Mouse (Mus musculus): ENCODE measurements around the gene Usp10. TPM values are rescaled to one million over a fixed set of nuclear protein-coding genes. Genes with fewer than 3 reads are reported as not detected.

Usp10 gene
- polyA plus RNA-seq (2014; fragmentation: Nextera tagmentation; extraction: Ambion mirVana): 99.2 and 104 TPM in 2 replicates

DNA sequence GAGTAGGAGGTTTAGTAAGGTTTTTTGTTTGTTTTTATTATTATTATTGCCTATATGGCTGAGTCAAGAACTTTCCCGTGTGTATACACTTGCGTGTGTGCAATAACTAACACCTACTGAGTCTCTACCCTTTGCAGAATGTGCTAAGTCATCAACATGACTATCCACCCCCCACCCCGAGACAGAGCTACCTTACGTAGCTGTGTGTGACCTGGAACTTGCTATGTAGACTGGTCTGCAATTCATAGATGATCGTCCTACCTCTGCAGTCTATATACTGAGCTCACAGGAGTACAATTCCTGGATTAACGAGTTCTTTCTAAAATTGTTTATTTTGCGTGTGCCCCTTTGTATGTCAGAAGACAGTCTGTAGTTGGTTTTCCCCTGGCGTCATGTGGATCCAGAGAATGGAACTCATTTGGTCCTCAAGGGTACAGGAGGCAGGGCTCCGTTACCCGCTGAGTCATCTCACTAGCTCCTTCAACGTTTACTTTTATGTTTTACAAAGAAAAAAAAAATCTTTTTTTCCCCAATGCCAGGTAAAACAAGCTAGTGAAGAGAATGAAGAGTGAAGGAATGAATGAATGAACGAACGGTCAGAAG, at the start of gene Usp10:
Gene Usp10, plus strand, starts transcription at position 417 of the 603 bp plus-strand sequence.
- WGBS (ENCODE audit: insufficient replicate concordance): 27% methylated on average over 13 of the region's 13 CpGs
- Histone ChIP-seq H3K27ac (ENCODE audit: low read depth, low read length) (peak within 1 kb of the TSS; percentile 87), H3K27me3 (ENCODE audit: control insufficient read depth, insufficient read depth, low read length) (no peaks in the 10 kb centered on the region), H3K36me3 (ENCODE audit: control insufficient read depth, insufficient read depth, low read length) (no peaks in the 10 kb centered on the region), H3K9ac (ENCODE audit: low read depth, low read length) (peak within 1 kb of the TSS; percentile 93), H3K9me3 (replicated peaks; ENCODE audit: control insufficient read depth, low read length) (no peaks in the 10 kb centered on the region), H3K4me3 (ENCODE audit: low read depth, low read length) (peak within 1 kb of the TSS; percentile 64), H3K4me2 (peak within 1 kb of the TSS; percentile 81), H3K4me1 (ENCODE audit: control insufficient read depth, insufficient read depth, low read length) (peaks cover 27% of the 10 kb centered on the region)
- no peak for ATAC-seq (replicated peaks; ENCODE audit: insufficient number of reproducible peaks, low FRiP score, low TSS enrichment)

GRCm38 (mm10) chr8:119861706-119862389, 48.3 kb upstream of the Usp10 start, which contains the start of gene Klhl36:
TSS of gene Klhl36 (plus strand) at chr8:119862266.
- Histone ChIP-seq H3K36me3 (ENCODE audit: control insufficient read depth, insufficient read depth, low read length) (no peaks in the 10 kb centered on the region; the same call in 1 of the 2 replicates), H3K4me3 (ENCODE audit: low read depth, low read length) (peak within 1 kb of the TSS; percentile 74), H3K9ac (ENCODE audit: low read depth, low read length) (peak within 1 kb of the TSS; percentile 81), H3K4me1 (ENCODE audit: control insufficient read depth, insufficient read depth, low read length) (peaks cover 6% of the 10 kb centered on the region), H3K27ac (ENCODE audit: low read depth, low read length) (no peak within 1 kb of the TSS), H3K4me2 (peak within 1 kb of the TSS; percentile 85), H3K27me3 (ENCODE audit: control insufficient read depth, insufficient read depth, low read length) (peaks cover 14% of the 10 kb centered on the region), H3K9me3 (replicated peaks; ENCODE audit: control insufficient read depth, low read length) (no peaks in the 10 kb centered on the region)
- ATAC-seq (replicated peaks; ENCODE audit: insufficient number of reproducible peaks, low FRiP score, low TSS enrichment): peak; percentile 95
- under 1% methylated on average over 35 of the region's 35 CpGs for WGBS (ENCODE audit: insufficient replicate concordance)

DNA sequence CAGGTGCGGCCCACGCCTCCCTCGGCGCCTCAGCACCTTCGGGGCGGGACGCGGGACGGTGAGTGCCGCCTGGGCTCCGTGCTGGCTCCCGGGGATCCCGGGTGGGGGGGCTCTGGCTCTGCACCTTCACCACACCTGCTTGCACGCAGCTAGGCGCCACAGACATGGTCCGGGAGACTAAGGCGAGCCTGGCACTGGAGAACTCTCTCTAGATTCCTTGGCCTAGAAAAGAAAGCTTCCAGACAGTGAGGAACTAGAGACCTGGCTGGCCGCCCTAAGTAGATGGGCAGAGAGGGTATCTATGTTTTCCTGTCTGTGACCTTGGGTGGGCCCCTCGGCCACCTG, 47.8 kb upstream of the Usp10 start:
- Histone ChIP-seq H3K27me3 (ENCODE audit: control insufficient read depth, insufficient read depth, low read length) (peaks cover 14% of the 10 kb centered on the region), H3K27ac (ENCODE audit: low read depth, low read length) (no peak overlapping the region), H3K36me3 (ENCODE audit: control insufficient read depth, insufficient read depth, low read length) (no peaks in the 10 kb centered on the region; the same call in 1 of the 2 replicates), H3K4me1 (ENCODE audit: control insufficient read depth, insufficient read depth, low read length) (peaks cover 6% of the 10 kb centered on the region), H3K4me3 (ENCODE audit: low read depth, low read length) (peak overlapping the region; percentile 74), H3K4me2 (peak overlapping the region; percentile 85), H3K9ac (ENCODE audit: low read depth, low read length) (peak overlapping the region; percentile 81), H3K9me3 (replicated peaks; ENCODE audit: control insufficient read depth, low read length) (no peaks in the 10 kb centered on the region)
- WGBS (ENCODE audit: insufficient replicate concordance): 1% methylated on average over 19 of the region's 19 CpGs
- peak; percentile 27; the same call in 1 of the 2 replicates for ATAC-seq (replicated peaks; ENCODE audit: insufficient number of reproducible peaks, low FRiP score, low TSS enrichment)

DNA sequence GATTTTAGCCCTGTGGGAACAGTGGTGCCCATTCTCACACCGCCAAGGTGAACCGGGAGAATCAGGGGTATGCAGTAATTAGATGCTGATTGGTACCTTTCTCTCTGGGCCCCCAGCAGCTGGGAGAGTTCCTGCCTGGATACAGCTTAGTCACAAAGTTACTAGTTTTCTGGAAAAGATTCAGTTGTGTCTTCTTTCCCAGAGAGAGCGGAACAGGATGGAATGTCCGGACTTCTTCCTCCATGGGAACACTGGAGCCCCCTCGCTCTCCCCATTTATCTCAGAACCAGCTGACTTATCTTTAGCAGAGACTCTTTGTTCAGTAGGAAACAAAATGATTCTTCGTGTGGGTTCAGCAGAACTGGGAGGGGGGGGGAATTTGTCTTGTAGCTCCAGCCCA, 47.4 kb upstream of the Usp10 start:
- ATAC-seq (replicated peaks; ENCODE audit: insufficient number of reproducible peaks, low FRiP score, low TSS enrichment): no peak
- peak overlapping the region; percentile 81 for H3K9ac ChIP-seq (ENCODE audit: low read depth, low read length)
- H3K9me3 ChIP-seq (replicated peaks; ENCODE audit: control insufficient read depth, low read length): no peaks in the 10 kb centered on the region
- H3K27ac ChIP-seq (ENCODE audit: low read depth, low read length): no peak overlapping the region
- H3K4me2 ChIP-seq: peak overlapping the region; percentile 85
- peaks cover 6% of the 10 kb centered on the region for H3K4me1 ChIP-seq (ENCODE audit: control insufficient read depth, insufficient read depth, low read length)
- H3K27me3 ChIP-seq (ENCODE audit: control insufficient read depth, insufficient read depth, low read length): peaks cover 14% of the 10 kb centered on the region
- no peaks in the 10 kb centered on the region; the same call in 1 of the 2 replicates for H3K36me3 ChIP-seq (ENCODE audit: control insufficient read depth, insufficient read depth, low read length)
- 4% methylated on average over 6 of the region's 6 CpGs for WGBS (ENCODE audit: insufficient replicate concordance)
- peak overlapping the region; percentile 74 for H3K4me3 ChIP-seq (ENCODE audit: low read depth, low read length)

- H3K9ac ChIP-seq (ENCODE audit: low read depth, low read length): no peak overlapping the region
- no peak overlapping the region for H3K4me3 ChIP-seq (ENCODE audit: low read depth, low read length)
- WGBS (ENCODE audit: insufficient replicate concordance): 69% methylated on average over 20 of the region's 20 CpGs
- H3K27ac ChIP-seq (ENCODE audit: low read depth, low read length): no peak overlapping the region
- H3K27me3 ChIP-seq (ENCODE audit: control insufficient read depth, insufficient read depth, low read length): peaks cover 8% of the 10 kb centered on the region
- H3K4me1 ChIP-seq (ENCODE audit: control insufficient read depth, insufficient read depth, low read length): no peaks in the 10 kb centered on the region
- ATAC-seq (replicated peaks; ENCODE audit: insufficient number of reproducible peaks, low FRiP score, low TSS enrichment): no peak
- no peak overlapping the region for H3K4me2 ChIP-seq
- H3K9me3 ChIP-seq (replicated peaks; ENCODE audit: control insufficient read depth, low read length): peaks cover 4% of the 10 kb centered on the region
- H3K36me3 ChIP-seq (ENCODE audit: control insufficient read depth, insufficient read depth, low read length): peaks cover 23% of the 10 kb centered on the region
These were observed 40.5 kb upstream of the Usp10 start for GRCm38 (mm10) chr8:119869616-119870015.

DNA sequence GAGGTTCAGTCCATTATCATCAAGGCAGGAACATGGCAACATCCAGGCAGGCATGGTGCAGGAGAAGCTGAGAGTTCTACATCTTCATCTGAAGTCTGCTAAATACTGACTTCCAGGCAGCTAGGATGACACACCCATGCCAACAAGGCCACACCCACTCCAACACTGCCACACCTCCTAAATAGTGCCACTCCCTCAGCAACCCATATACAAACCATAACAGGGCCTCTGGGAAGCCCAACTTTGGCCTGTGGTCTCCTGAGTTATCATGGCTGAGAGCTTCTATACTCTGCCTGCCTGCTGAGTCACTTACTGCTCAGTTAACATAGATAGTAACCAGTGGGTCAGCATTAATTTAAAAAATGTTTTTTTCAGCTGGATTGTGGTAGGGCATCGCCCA, 37.0 kb upstream of the Usp10 start:
- WGBS (ENCODE audit: insufficient replicate concordance): 97% methylated on average over 1 of the region's 1 CpGs
- peaks cover 4% of the 10 kb centered on the region; the same call in 1 of the 2 replicates for H3K27me3 ChIP-seq (ENCODE audit: control insufficient read depth, insufficient read depth, low read length)
- H3K4me1 ChIP-seq (ENCODE audit: control insufficient read depth, insufficient read depth, low read length): no peaks in the 10 kb centered on the region
- H3K4me3 ChIP-seq (ENCODE audit: low read depth, low read length): no peak overlapping the region
- H3K9ac ChIP-seq (ENCODE audit: low read depth, low read length): no peak overlapping the region
- H3K27ac ChIP-seq (ENCODE audit: low read depth, low read length): no peak overlapping the region
- H3K4me2 ChIP-seq: no peak overlapping the region
- peaks cover 4% of the 10 kb centered on the region for H3K9me3 ChIP-seq (replicated peaks; ENCODE audit: control insufficient read depth, low read length)
- no peak for ATAC-seq (replicated peaks; ENCODE audit: insufficient number of reproducible peaks, low FRiP score, low TSS enrichment)
- H3K36me3 ChIP-seq (ENCODE audit: control insufficient read depth, insufficient read depth, low read length): peaks cover 23% of the 10 kb centered on the region

DNA sequence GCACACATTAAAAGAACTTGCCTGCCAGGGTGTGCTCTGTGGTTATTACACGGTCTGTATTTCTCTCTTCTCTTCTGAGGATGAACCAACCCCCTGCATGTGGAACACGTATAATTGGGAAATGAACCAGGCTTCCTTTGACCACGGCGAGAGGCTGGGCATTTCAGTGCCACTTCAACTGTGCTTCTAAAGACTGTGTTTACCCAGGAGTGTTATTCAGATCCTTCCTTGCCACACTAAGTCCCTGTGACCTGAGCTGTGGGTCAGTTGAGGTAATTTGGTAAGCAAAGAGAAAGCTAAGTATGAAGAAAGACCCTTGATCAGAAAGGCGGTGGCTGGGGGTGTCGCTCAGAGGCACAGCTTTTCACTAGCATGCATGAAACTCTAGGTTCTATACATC, 28.9 kb upstream of the Usp10 start:
- Histone ChIP-seq H3K9ac (ENCODE audit: low read depth, low read length) (no peak overlapping the region), H3K4me3 (ENCODE audit: low read depth, low read length) (no peak overlapping the region), H3K27ac (ENCODE audit: low read depth, low read length) (no peak overlapping the region), H3K4me2 (no peak overlapping the region), H3K4me1 (ENCODE audit: control insufficient read depth, insufficient read depth, low read length) (peaks cover 9% of the 10 kb centered on the region), H3K9me3 (replicated peaks; ENCODE audit: control insufficient read depth, low read length) (no peaks in the 10 kb centered on the region), H3K27me3 (ENCODE audit: control insufficient read depth, insufficient read depth, low read length) (no peaks in the 10 kb centered on the region), H3K36me3 (ENCODE audit: control insufficient read depth, insufficient read depth, low read length) (no peaks in the 10 kb centered on the region)
- ATAC-seq (replicated peaks; ENCODE audit: insufficient number of reproducible peaks, low FRiP score, low TSS enrichment): no peak
- 84% methylated on average over 6 of the region's 6 CpGs for WGBS (ENCODE audit: insufficient replicate concordance)

DNA sequence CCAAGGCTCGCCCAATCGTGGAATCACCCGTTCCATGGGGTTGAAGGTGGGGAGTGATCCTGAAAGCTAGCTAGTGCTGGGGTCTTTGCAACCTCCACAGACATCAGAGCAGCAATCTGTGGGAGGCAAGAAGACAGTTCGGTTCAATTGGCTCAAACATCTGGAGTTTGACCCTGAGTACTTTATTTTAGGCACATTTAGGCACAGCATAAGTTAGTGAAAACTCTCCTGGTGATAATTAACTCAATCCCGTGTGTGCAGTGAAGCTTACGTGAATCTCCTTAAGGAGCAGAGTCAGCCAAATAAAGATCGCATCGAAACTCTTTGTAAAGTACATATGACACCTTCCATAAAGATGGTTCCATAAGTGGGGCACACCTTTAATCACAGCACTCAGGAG, 28.2 kb upstream of the Usp10 start:
- 76% methylated on average over 8 of the region's 8 CpGs for WGBS (ENCODE audit: insufficient replicate concordance)
- H3K9me3 ChIP-seq (replicated peaks; ENCODE audit: control insufficient read depth, low read length): no peaks in the 10 kb centered on the region
- no peak overlapping the region for H3K4me3 ChIP-seq (ENCODE audit: low read depth, low read length)
- no peaks in the 10 kb centered on the region for H3K27me3 ChIP-seq (ENCODE audit: control insufficient read depth, insufficient read depth, low read length)
- peaks cover 9% of the 10 kb centered on the region for H3K4me1 ChIP-seq (ENCODE audit: control insufficient read depth, insufficient read depth, low read length)
- H3K4me2 ChIP-seq: no peak overlapping the region
- no peaks in the 10 kb centered on the region for H3K36me3 ChIP-seq (ENCODE audit: control insufficient read depth, insufficient read depth, low read length)
- no peak for ATAC-seq (replicated peaks; ENCODE audit: insufficient number of reproducible peaks, low FRiP score, low TSS enrichment)
- H3K9ac ChIP-seq (ENCODE audit: low read depth, low read length): no peak overlapping the region
- H3K27ac ChIP-seq (ENCODE audit: low read depth, low read length): no peak overlapping the region

Data from heart, embryonic 11.5 days (tissue).